Mouse (Mus musculus): ENCODE data around the gene Tns3. TPM values are rescaled to one million over a fixed set of nuclear protein-coding genes. Genes with fewer than 3 reads are reported as not detected.
A peak's percentile ranks its signal among the peaks of the same experiment; 100 is the strongest.
"Not testable (repeated sequence)": the region's sequence is repeated elsewhere in the genome, so short reads cannot be mapped to it uniquely, and the experiment has no call there.

Tns3 gene
- polyA plus RNA-seq, 1 experiment from 2014 or later = 49.6 TPM

DNA sequence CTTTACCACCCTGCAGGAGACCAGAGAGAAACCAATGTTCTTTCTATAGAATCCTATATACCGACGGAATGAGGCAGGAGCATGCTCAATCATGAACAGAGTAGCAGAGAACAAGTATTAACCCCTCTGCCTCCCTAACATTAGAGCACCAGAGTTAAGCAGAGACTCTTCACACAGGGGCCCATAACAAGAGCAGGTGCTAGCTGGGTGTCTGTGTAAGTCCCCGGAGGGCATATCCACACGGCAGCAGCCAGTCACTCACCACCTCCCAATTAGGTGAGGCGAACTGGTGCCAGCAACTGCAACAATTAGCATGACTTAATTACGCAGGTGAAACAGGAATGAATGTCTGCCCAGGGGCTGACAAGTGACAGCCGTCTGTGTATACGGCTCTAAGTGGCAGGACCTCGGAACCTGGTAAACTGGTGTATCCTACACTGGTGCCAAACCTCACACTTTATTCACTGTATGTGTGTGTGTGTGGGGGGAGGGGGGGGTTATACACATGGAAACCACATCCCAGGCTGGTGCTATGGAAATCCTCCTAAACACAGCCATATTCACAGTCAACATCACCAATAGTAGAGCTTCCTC, 123.0 kb downstream of the Tns3 start:
- no peak overlapping the region for H3K4me2 ChIP-seq
- no peak overlapping the region for H3K9ac ChIP-seq (replicated peaks)
- H3K36me3 ChIP-seq = peaks cover 88% of the 10 kb centered on the region
- no peak overlapping the region for H3K4me3 ChIP-seq (replicated peaks)
- H3K27me3 ChIP-seq = no peaks in the 10 kb centered on the region
- no peaks in the 10 kb centered on the region for H3K9me3 ChIP-seq
- ATAC-seq (ENCODE audit: insufficient number of reproducible peaks, insufficient read depth, low FRiP score, low TSS enrichment, low read depth) = 0 out of 2 replicates have a peak, but pooled peaks have one; percentile 54
- 55% methylated on average over 9 of the region's 9 CpGs for WGBS
- H3K27ac ChIP-seq = no peak overlapping the region
- peaks cover 24% of the 10 kb centered on the region for H3K4me1 ChIP-seq (replicated peaks)

DNA sequence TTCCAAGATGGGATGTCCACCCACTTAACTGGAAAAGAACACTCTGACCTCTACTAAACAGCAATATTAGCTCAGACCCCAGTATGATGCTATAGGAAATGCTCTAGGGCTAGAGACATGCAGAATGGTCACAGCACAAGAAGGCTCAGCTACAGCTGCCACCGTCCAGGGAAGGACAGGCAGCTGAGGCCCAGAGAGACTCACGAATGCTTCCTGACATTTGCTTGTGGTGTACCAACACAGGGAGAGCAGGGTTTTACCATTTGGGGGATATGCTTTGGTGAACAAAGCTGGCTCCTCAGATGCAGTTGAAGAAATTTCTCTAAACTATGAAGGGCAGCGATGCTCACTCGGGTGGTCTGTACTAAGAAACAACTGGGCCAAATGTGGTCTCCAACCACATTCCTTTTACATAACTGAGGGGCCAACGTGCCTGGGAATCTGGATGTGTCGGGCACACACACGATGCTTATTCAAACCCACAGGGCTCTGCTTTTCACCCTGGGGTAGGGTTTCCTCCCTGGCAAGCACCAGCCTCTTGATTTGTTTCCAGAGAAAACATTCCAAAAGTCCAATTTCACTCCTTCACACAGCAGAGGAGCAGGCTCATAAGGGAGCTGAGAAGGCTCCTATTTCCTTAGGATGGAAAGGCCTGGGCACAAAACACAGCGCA, 124.6 kb downstream of the Tns3 start:
- ATAC-seq (ENCODE audit: insufficient number of reproducible peaks, insufficient read depth, low FRiP score, low TSS enrichment, low read depth) = no peak
- H3K4me3 ChIP-seq (replicated peaks) = no peak overlapping the region
- H3K9ac ChIP-seq (replicated peaks) = no peak overlapping the region
- H3K4me2 ChIP-seq = no peak overlapping the region
- H3K27me3 ChIP-seq = no peaks in the 10 kb centered on the region
- H3K9me3 ChIP-seq = no peaks in the 10 kb centered on the region
- H3K36me3 ChIP-seq = peaks cover 89% of the 10 kb centered on the region
- WGBS = 77% methylated on average over 8 of the region's 8 CpGs
- peak overlapping the region; percentile 60 for H3K27ac ChIP-seq
- H3K4me1 ChIP-seq (replicated peaks) = peaks cover 20% of the 10 kb centered on the region

DNA sequence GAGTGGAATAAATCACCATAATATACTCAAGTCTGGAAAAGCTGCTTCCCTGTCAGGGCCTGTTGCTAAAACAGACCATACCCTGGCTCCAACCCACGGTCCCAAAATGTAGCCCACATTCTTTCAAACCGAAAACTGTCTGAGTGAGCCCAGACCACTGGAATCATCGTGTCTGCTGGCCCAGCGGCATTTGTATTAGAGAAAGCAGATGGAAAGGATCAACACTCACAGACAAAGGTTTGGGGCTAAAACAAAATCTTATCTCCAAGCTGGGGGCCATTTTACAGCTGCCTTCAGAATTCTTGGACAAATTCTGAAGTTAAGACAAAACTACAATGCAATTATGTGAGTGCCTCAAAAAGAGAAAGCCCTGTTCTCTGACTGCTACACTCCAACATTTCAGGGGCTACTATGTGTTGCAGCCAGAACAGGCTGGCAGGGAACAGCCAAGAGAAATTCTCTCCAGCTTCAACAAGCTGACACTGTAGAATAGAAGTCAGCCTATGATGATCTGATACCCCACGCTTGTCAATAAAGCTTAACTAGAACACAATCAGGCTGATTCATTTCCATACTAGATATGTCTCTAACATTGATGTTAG, 127.2 kb downstream of the Tns3 start:
- no peak overlapping the region for H3K9ac ChIP-seq (replicated peaks)
- peaks cover 93% of the 10 kb centered on the region for H3K36me3 ChIP-seq
- H3K27ac ChIP-seq = peak overlapping the region; percentile 56; the same call in 1 of the 2 replicates
- no peak overlapping the region for H3K4me2 ChIP-seq
- 79% methylated on average over 5 of the region's 5 CpGs for WGBS
- H3K9me3 ChIP-seq = no peaks in the 10 kb centered on the region
- H3K27me3 ChIP-seq = no peaks in the 10 kb centered on the region
- no peak for ATAC-seq (ENCODE audit: insufficient number of reproducible peaks, insufficient read depth, low FRiP score, low TSS enrichment, low read depth)
- no peak overlapping the region for H3K4me3 ChIP-seq (replicated peaks)
- peaks cover 8% of the 10 kb centered on the region for H3K4me1 ChIP-seq (replicated peaks)

- Histone ChIP-seq H3K27me3 (no peaks in the 10 kb centered on the region), H3K4me1 (replicated peaks) (0 out of 2 replicates have a peak, but pooled peaks cover 6% of the 10 kb centered on the region), H3K9ac (replicated peaks) (no peak overlapping the region), H3K27ac (no peak overlapping the region), H3K36me3 (peaks cover 95% of the 10 kb centered on the region), H3K4me2 (no peak overlapping the region), H3K9me3 (no peaks in the 10 kb centered on the region), H3K4me3 (replicated peaks) (no peak overlapping the region)
- WGBS = 24% methylated on average over 4 of the region's 4 CpGs
- peak; percentile 23; the same call in 1 of the 2 replicates for ATAC-seq (ENCODE audit: insufficient number of reproducible peaks, insufficient read depth, low FRiP score, low TSS enrichment, low read depth)
Observed at GRCm38 (mm10) chr11:8534893-8535292, 129.4 kb downstream of the Tns3 start.

DNA sequence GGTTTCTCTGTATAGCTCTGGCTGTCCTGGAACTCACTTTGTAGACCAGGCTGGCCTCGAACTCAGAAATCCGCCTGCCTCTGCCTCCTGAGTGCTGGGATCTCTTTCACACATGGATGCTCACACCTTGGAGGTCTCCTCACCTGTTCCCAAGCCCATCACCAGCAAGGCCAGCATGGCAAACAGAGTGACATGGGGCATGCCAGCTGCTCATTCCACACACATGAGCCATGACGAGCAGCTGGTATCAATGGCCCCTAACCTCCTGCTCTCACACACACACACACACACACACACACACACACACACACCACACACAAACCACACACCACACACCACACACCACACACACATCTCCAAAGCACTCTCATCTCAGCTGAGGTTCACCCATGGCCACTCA, 131.6 kb downstream of the Tns3 start:
- peaks cover 99% of the 10 kb centered on the region for H3K36me3 ChIP-seq

GRCm38 (mm10) chr11:8532112-8532747, 132.1 kb downstream of the Tns3 start:
- Histone ChIP-seq H3K27ac (no peak overlapping the region), H3K9me3 (no peaks in the 10 kb centered on the region), H3K4me1 (replicated peaks) (no peaks in the 10 kb centered on the region), H3K4me2 (no peak overlapping the region), H3K27me3 (no peaks in the 10 kb centered on the region), H3K9ac (replicated peaks) (no peak overlapping the region), H3K36me3 (peaks cover 96% of the 10 kb centered on the region), H3K4me3 (replicated peaks) (no peak overlapping the region)
- ATAC-seq (ENCODE audit: insufficient number of reproducible peaks, insufficient read depth, low FRiP score, low TSS enrichment, low read depth) = 0 out of 2 replicates have a peak, but pooled peaks have one; percentile 17
- WGBS = 93% methylated on average over 10 of the region's 10 CpGs

More for the DNA sequence above, 131.6 kb downstream of the Tns3 start:
- not testable (repeated sequence) for H3K27ac ChIP-seq; H3K4me1 ChIP-seq (replicated peaks); H3K27me3 ChIP-seq; H3K9ac ChIP-seq (replicated peaks); ATAC-seq (ENCODE audit: insufficient number of reproducible peaks, insufficient read depth, low FRiP score, low TSS enrichment, low read depth); H3K9me3 ChIP-seq; H3K4me2 ChIP-seq; H3K4me3 ChIP-seq (replicated peaks)
- WGBS = 92% methylated on average over 3 of the region's 3 CpGs

GRCm38 (mm10) chr11:8530506-8530905, 133.8 kb downstream of the Tns3 start:
- H3K9me3 ChIP-seq = no peaks in the 10 kb centered on the region
- no peaks in the 10 kb centered on the region for H3K27me3 ChIP-seq
- no peak overlapping the region for H3K9ac ChIP-seq (replicated peaks)
- no peak overlapping the region for H3K27ac ChIP-seq
- no peak overlapping the region for H3K4me3 ChIP-seq (replicated peaks)
- 70% methylated on average over 4 of the region's 4 CpGs for WGBS
- H3K4me2 ChIP-seq = no peak overlapping the region
- H3K4me1 ChIP-seq (replicated peaks) = no peaks in the 10 kb centered on the region; the same call in 1 of the 2 replicates
- ATAC-seq (ENCODE audit: insufficient number of reproducible peaks, insufficient read depth, low FRiP score, low TSS enrichment, low read depth) = no peak
- peaks cover 96% of the 10 kb centered on the region for H3K36me3 ChIP-seq

DNA sequence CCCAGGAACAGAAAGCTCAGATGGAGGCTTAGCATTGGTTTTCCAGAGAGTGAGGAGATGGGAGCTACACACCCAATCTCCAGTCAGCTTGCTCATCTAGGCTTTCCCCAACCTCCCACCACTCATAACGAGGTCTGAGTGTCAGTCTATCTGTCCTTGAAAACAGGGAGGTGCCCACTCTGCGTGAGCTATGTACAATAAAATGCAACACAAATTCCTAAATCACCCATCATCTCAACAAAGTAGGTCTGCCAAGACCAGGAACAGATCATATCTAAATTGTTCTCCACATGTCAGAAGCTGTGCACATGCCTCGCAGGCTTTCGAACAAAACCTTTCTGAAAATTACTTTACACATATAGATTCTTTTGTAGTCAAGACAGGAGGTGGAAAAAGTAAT, 134.3 kb downstream of the Tns3 start:
- Histone ChIP-seq H3K4me3 (replicated peaks) (no peak overlapping the region), H3K4me2 (no peak overlapping the region), H3K9ac (replicated peaks) (no peak overlapping the region), H3K36me3 (peaks cover 96% of the 10 kb centered on the region), H3K9me3 (no peaks in the 10 kb centered on the region), H3K27me3 (no peaks in the 10 kb centered on the region), H3K4me1 (replicated peaks) (no peaks in the 10 kb centered on the region; the same call in 1 of the 2 replicates), H3K27ac (no peak overlapping the region)
- WGBS = 93% methylated on average over 4 of the region's 4 CpGs
- no peak for ATAC-seq (ENCODE audit: insufficient number of reproducible peaks, insufficient read depth, low FRiP score, low TSS enrichment, low read depth)

GRCm38 (mm10) chr11:8525463-8526145, 138.7 kb downstream of the Tns3 start:
- Histone ChIP-seq H3K4me2 (no peak overlapping the region), H3K9me3 (no peaks in the 10 kb centered on the region), H3K36me3 (peaks cover 95% of the 10 kb centered on the region), H3K4me3 (replicated peaks) (no peak overlapping the region), H3K9ac (replicated peaks) (no peak overlapping the region), H3K27ac (peak overlapping the region; percentile 31; the same call in 1 of the 2 replicates), H3K4me1 (replicated peaks) (peaks cover 10% of the 10 kb centered on the region), H3K27me3 (no peaks in the 10 kb centered on the region)
- 87% methylated on average over 9 of the region's 9 CpGs for WGBS
- no peak for ATAC-seq (ENCODE audit: insufficient number of reproducible peaks, insufficient read depth, low FRiP score, low TSS enrichment, low read depth)

DNA sequence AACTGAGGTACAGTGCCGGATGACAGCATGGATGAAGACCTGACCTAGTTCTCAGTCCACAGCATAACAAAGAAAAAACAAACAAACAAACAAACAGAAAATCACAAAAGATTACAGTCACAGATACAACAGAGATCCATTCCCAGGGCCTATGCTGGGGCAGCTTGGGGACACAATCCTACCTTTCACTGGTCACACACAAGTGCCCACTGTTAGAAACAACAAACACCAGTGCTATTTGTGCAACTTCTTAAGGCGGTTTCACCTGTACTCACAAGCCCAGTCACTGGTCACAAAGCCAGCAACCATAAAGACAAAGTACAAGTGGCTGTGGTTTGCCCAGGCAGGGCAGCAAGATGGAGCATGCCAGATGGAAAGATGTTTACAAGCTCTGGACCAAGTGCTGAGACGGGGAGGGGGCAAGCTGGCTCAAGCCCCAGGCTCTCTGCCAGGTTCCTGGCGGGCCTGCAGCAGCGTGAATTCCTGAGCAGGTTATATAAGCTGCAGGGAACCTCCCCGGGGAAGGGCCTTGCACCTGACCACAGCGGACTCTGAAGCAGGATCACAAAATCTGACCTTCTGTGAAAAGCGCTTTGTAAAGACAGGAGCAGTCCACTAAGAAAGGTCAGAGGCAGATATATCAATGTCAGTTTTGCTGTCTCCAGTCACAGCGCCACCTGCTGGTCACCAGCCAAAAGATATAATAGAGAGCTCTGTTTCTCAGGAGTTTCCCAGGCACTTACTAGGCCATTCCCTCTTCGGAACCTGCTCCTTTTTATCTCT, 140.8 kb downstream of the Tns3 start:
- Histone ChIP-seq H3K27ac (no peak overlapping the region), H3K9me3 (no peaks in the 10 kb centered on the region), H3K27me3 (no peaks in the 10 kb centered on the region), H3K36me3 (peaks cover 95% of the 10 kb centered on the region), H3K4me2 (no peak overlapping the region), H3K9ac (replicated peaks) (no peak overlapping the region), H3K4me3 (replicated peaks) (no peak overlapping the region), H3K4me1 (replicated peaks) (peaks cover 10% of the 10 kb centered on the region)
- ATAC-seq (ENCODE audit: insufficient number of reproducible peaks, insufficient read depth, low FRiP score, low TSS enrichment, low read depth) = 0 out of 2 replicates have a peak, but pooled peaks have one; percentile 45
- 39% methylated on average over 10 of the region's 10 CpGs for WGBS

All from limb, embryonic 12.5 days (tissue).